Mouse (Mus musculus) stomach, embryonic 16.5 days (tissue): ENCODE measurements around the gene Znrd1. TPM values are rescaled to one million over a fixed set of nuclear protein-coding genes. Genes with fewer than 3 reads are reported as not detected.

ENCODE experiments used
- ATAC-seq: fragments of 200-750 bp; cut with Nextera tagmentation; 2 replicates; pipeline ENCODE4 v1.8.0; 2017; ENCODE audit warnings: moderate number of reproducible peaks, moderate TSS enrichment; ENCODE audit not compliant: insufficient read depth, low FRiP score
- H3K27ac ChIP-seq: fragments of 300-500 bp; sonication (generic); 2 replicates; pipeline ENCODE4 v1.5.1; 2014; ENCODE audit warnings: low read length
- H3K27me3 ChIP-seq: fragments of 300-500 bp; sonication (generic); 2 replicates; pipeline ENCODE4 v1.6.1; 2014; ENCODE audit warnings: low read length, control low read depth, mixed read lengths; ENCODE audit not compliant: control insufficient read depth, insufficient read depth
- H3K36me3 ChIP-seq: fragments of 300-500 bp; sonication (generic); 2 replicates; pipeline ENCODE4 v1.6.1; 2014; ENCODE audit warnings: low read length; ENCODE audit not compliant: control insufficient read depth, insufficient read depth
- H3K4me1 ChIP-seq: fragments of 300-500 bp; sonication (generic); 2 replicates; pipeline ENCODE4 v1.6.1; 2014; ENCODE audit warnings: low read length, control low read depth, mixed read lengths; ENCODE audit not compliant: control insufficient read depth, insufficient read depth
- H3K4me2 ChIP-seq: fragments of 300-500 bp; sonication (generic); 2 replicates; pipeline ENCODE4 v1.6.1; 2014; ENCODE audit warnings: low read depth, low read length, mixed read lengths
- H3K4me3 ChIP-seq: fragments of 300-500 bp; sonication (generic); replicated peaks from 2 replicates; pipeline ENCODE4 v1.5.1; 2014; ENCODE audit warnings: mild to moderate bottlenecking, low read length
- H3K9ac ChIP-seq: fragments of 300-500 bp; sonication (generic); 2 replicates; pipeline ENCODE4 v1.6.1; 2014; ENCODE audit warnings: low read length
- H3K9me3 ChIP-seq: fragments of 300-500 bp; sonication (generic); replicated peaks from 2 replicates; pipeline ENCODE4 v1.6.1; 2016; ENCODE audit warnings: low read length, control low read depth; ENCODE audit not compliant: control insufficient read depth
- WGBS: fragments of 180-500 bp; shearing (Covaris S2); extraction: QIAGEN DNeasy Blood & Tissue Kit; methylation state at CpG from one replicate; pipeline ENCODE4 v1.1.7; 2014; 5-methylcytosine and 5-hydroxymethylcytosine counted together
- polyA plus RNA-seq: library from polyadenylated mRNA; unstranded; fragments of >200 nt; fragmentation: Nextera tagmentation; extraction: Ambion mirVana; gene quantifications from 2 replicates; pipeline ENCODE4 v1.2.1, GENCODE M21; 2015

The Znrd1 gene
- polyA plus RNA-seq, 1 experiment from 2014 or later = 79.7 TPM

- H3K36me3 ChIP-seq = no peaks in the 10 kb centered on the region
- no peak overlapping the region for H3K27ac ChIP-seq
- 65% methylated on average over 2 of the region's 2 CpGs for WGBS
- no peaks in the 10 kb centered on the region for H3K9me3 ChIP-seq
- no peak overlapping the region for H3K4me3 ChIP-seq
- H3K27me3 ChIP-seq = peaks cover 20% of the 10 kb centered on the region
- no peaks in the 10 kb centered on the region for H3K4me1 ChIP-seq
- H3K4me2 ChIP-seq = no peak overlapping the region
- no peak overlapping the region for H3K9ac ChIP-seq
- no peak for ATAC-seq
Measured at GRCm38 (mm10) chr17:36938056-36938455, 20.3 kb downstream of the Znrd1 start.

- Histone ChIP-seq H3K4me1 (no peaks in the 10 kb centered on the region), H3K4me2 (no peak overlapping the region), H3K9ac (no peak overlapping the region), H3K27ac (no peak overlapping the region), H3K4me3 (no peak overlapping the region), H3K36me3 (no peaks in the 10 kb centered on the region), H3K9me3 (no peaks in the 10 kb centered on the region), H3K27me3 (no peaks in the 10 kb centered on the region)
- WGBS = 59% methylated on average over 2 of the region's 2 CpGs
- ATAC-seq = no peak
Measured at GRCm38 (mm10) chr17:36931806-36932205, 26.6 kb downstream of the Znrd1 start.

- H3K4me3 ChIP-seq = no peak overlapping the region
- no peak for ATAC-seq
- H3K27ac ChIP-seq = no peak overlapping the region
- 76% methylated on average over 4 of the region's 4 CpGs for WGBS
- no peaks in the 10 kb centered on the region for H3K36me3 ChIP-seq
- no peak overlapping the region for H3K9ac ChIP-seq
- no peaks in the 10 kb centered on the region for H3K27me3 ChIP-seq
- no peak overlapping the region for H3K4me2 ChIP-seq
- H3K9me3 ChIP-seq = no peaks in the 10 kb centered on the region
- H3K4me1 ChIP-seq = no peaks in the 10 kb centered on the region
Measured at GRCm38 (mm10) chr17:36931130-36931529, 27.2 kb downstream of the Znrd1 start.

- H3K4me1 ChIP-seq = no peaks in the 10 kb centered on the region
- ATAC-seq = no peak
- no peak overlapping the region for H3K9ac ChIP-seq
- no peak overlapping the region for H3K27ac ChIP-seq
- no peaks in the 10 kb centered on the region for H3K9me3 ChIP-seq
- no peak overlapping the region for H3K4me3 ChIP-seq
- 58% methylated on average over 6 of the region's 6 CpGs for WGBS
- H3K36me3 ChIP-seq = no peaks in the 10 kb centered on the region
- no peak overlapping the region for H3K4me2 ChIP-seq
- no peaks in the 10 kb centered on the region for H3K27me3 ChIP-seq
Measured at GRCm38 (mm10) chr17:36930233-36930632, 28.1 kb downstream of the Znrd1 start.

GRCm38 (mm10) chr17:36929236-36929932, 29.0 kb downstream of the Znrd1 start:
- Histone ChIP-seq H3K4me2 (no peak overlapping the region), H3K36me3 (no peaks in the 10 kb centered on the region), H3K9me3 (no peaks in the 10 kb centered on the region), H3K27me3 (no peaks in the 10 kb centered on the region), H3K9ac (no peak overlapping the region), H3K27ac (no peak overlapping the region; the same call in 1 of the 2 replicates), H3K4me1 (no peaks in the 10 kb centered on the region), H3K4me3 (no peak overlapping the region)
- ATAC-seq = no peak
- 67% methylated on average over 12 of the region's 12 CpGs for WGBS

- no peak overlapping the region for H3K4me2 ChIP-seq
- 29% methylated on average over 10 of the region's 10 CpGs for WGBS
Measured at GRCm38 (mm10) chr17:36927496-36928120, 30.8 kb downstream of the Znrd1 start.

GRCm38 (mm10) chr17:36923491-36923890, 34.9 kb downstream of the Znrd1 start:
- 61% methylated on average over 4 of the region's 4 CpGs for WGBS

More at GRCm38 (mm10) chr17:36927496-36928120, 30.8 kb downstream of the Znrd1 start:
- H3K27ac ChIP-seq = no peak overlapping the region
- H3K4me3 ChIP-seq = no peak overlapping the region
- H3K36me3 ChIP-seq = no peaks in the 10 kb centered on the region
- no peak overlapping the region for H3K9ac ChIP-seq
- H3K9me3 ChIP-seq = no peaks in the 10 kb centered on the region
- H3K27me3 ChIP-seq = no peaks in the 10 kb centered on the region
- ATAC-seq = no peak
- no peaks in the 10 kb centered on the region for H3K4me1 ChIP-seq

GRCm38 (mm10) chr17:36922715-36923114, 35.6 kb downstream of the Znrd1 start:
- H3K36me3 ChIP-seq = no peaks in the 10 kb centered on the region
- 73% methylated on average over 4 of the region's 4 CpGs for WGBS
- H3K27ac ChIP-seq = no peak overlapping the region
- no peaks in the 10 kb centered on the region for H3K4me1 ChIP-seq
- no peaks in the 10 kb centered on the region for H3K9me3 ChIP-seq
- H3K9ac ChIP-seq = no peak overlapping the region
- H3K4me3 ChIP-seq = no peak overlapping the region
- no peak overlapping the region for H3K4me2 ChIP-seq
- H3K27me3 ChIP-seq = no peaks in the 10 kb centered on the region
- no peak for ATAC-seq

More at GRCm38 (mm10) chr17:36923491-36923890, 34.9 kb downstream of the Znrd1 start:
- Histone ChIP-seq H3K9me3 (no peaks in the 10 kb centered on the region), H3K27me3 (no peaks in the 10 kb centered on the region), H3K4me3 (no peak overlapping the region), H3K4me2 (no peak overlapping the region), H3K27ac (no peak overlapping the region), H3K9ac (no peak overlapping the region), H3K36me3 (no peaks in the 10 kb centered on the region), H3K4me1 (no peaks in the 10 kb centered on the region)
- no peak for ATAC-seq

- Histone ChIP-seq H3K27me3 (no peaks in the 10 kb centered on the region), H3K4me2 (no peak overlapping the region), H3K9ac (no peak overlapping the region), H3K36me3 (no peaks in the 10 kb centered on the region), H3K27ac (no peak overlapping the region), H3K4me3 (no peak overlapping the region), H3K4me1 (no peaks in the 10 kb centered on the region), H3K9me3 (no peaks in the 10 kb centered on the region)
- ATAC-seq = peak; percentile 58
- 41% methylated on average over 15 of the region's 15 CpGs for WGBS
Measured at GRCm38 (mm10) chr17:36920239-36920638, 38.1 kb downstream of the Znrd1 start.
